Mouse (Mus musculus) hindbrain, embryonic 16.5 days (tissue): ENCODE measurements around the gene Ift88. TPM values are rescaled to one million over a fixed set of nuclear protein-coding genes. Genes with fewer than 3 reads are reported as not detected.
A peak's percentile ranks its signal among the peaks of the same experiment; 100 is the strongest.

Experiments used
- ATAC-seq: fragments of 200-750 bp; cut with Nextera tagmentation; 2 replicates; pipeline ENCODE4 v1.8.0; 2017; ENCODE audit warnings: moderate TSS enrichment, moderate library complexity
- H3K27ac ChIP-seq: fragments of 300-500 bp; sonication (generic); 2 replicates; pipeline ENCODE4 v1.5.1; 2014; ENCODE audit warnings: low read depth, mild to moderate bottlenecking, control low read depth, low read length, moderate library complexity
- H3K27me3 ChIP-seq: fragments of 300-500 bp; sonication (generic); replicated peaks from 2 replicates; pipeline ENCODE4 v1.6.1; 2014; ENCODE audit warnings: low read length; ENCODE audit not compliant: control insufficient read depth, insufficient read depth
- H3K36me3 ChIP-seq: fragments of 300-500 bp; sonication (generic); 2 replicates; pipeline ENCODE4 v1.6.1; 2014; ENCODE audit warnings: mild to moderate bottlenecking, low read length, moderate library complexity, mixed read lengths; ENCODE audit not compliant: control insufficient read depth, insufficient read depth
- H3K4me1 ChIP-seq: fragments of 300-500 bp; sonication (generic); 2 replicates; pipeline ENCODE4 v1.6.1; 2014; ENCODE audit warnings: low read depth, low read length; ENCODE audit not compliant: control insufficient read depth, insufficient read depth
- H3K4me2 ChIP-seq: fragments of 300-500 bp; sonication (generic); 2 replicates; pipeline ENCODE4 v1.6.1; 2014; ENCODE audit warnings: mild to moderate bottlenecking, low read length, control low read depth, moderate library complexity
- H3K4me3 ChIP-seq: fragments of 300-500 bp; sonication (generic); 2 replicates; pipeline ENCODE4 v1.5.1; 2014; ENCODE audit warnings: mild to moderate bottlenecking, low read length, control low read depth, moderate library complexity
- H3K9ac ChIP-seq: fragments of 300-500 bp; sonication (generic); 2 replicates; pipeline ENCODE4 v1.6.1; 2014; ENCODE audit warnings: low read depth, mild to moderate bottlenecking, control low read depth, low read length, moderate library complexity
- H3K9me3 ChIP-seq: fragments of 300-500 bp; sonication (generic); 2 replicates; pipeline ENCODE4 v1.6.1; 2014; ENCODE audit warnings: mild to moderate bottlenecking, low read length, moderate library complexity; ENCODE audit not compliant: control insufficient read depth
- WGBS: fragments of 180-500 bp; shearing (Covaris S2); extraction: QIAGEN DNeasy Blood & Tissue Kit; methylation state at CpG from one replicate; pipeline ENCODE4 v1.1.7; 2014; 5-methylcytosine and 5-hydroxymethylcytosine counted together
- polyA plus RNA-seq: library from polyadenylated mRNA; unstranded; fragments of >200 nt; fragmentation: Nextera tagmentation; extraction: Ambion mirVana; gene quantifications from 2 replicates; pipeline ENCODE4 v1.2.1, GENCODE M21; 2015

The Ift88 gene
- polyA plus RNA-seq, 1 experiment from 2014 or later, result 15.0 TPM

DNA sequence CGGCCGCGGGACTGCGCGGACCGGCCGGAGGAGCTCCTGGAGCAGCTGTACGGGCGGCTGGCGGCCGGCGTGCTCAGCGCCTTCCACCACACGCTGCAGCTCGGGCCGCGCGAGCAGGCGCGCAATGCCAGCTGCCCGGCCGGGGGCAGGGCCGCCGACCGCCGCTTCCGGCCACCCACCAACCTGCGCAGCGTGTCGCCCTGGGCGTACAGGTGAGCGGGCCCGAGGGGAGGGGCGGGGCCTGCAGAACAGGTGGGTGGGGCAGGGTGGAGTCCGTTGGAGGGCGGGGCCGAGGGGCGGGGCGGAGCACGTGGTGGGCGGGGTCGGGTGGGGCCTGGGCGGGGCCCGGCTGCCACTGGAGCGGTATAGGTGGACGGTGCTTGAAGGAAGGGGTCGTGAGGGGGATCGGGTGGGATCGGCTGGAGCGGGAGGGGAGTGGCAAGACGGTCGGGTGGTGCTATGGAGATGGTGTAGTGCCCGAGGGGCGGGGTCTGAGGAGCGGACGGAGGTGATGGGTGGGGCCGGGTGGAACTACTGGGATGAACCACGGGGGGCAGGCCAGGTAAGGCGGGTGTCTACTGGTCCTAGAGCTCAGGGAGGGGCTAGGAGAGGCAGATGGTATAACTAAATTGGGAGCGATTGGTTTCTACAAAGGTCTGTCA, 101.7 kb downstream of the Ift88 start:
- no peaks in the 10 kb centered on the region for H3K27me3 ChIP-seq
- under 1% methylated on average over 56 of the region's 60 CpGs for WGBS
- peak; percentile 88 for ATAC-seq
- H3K4me2 ChIP-seq, result peak overlapping the region; percentile 72
- H3K36me3 ChIP-seq, result no peaks in the 10 kb centered on the region
- H3K9me3 ChIP-seq, result no peaks in the 10 kb centered on the region
- H3K4me1 ChIP-seq, result peaks cover 17% of the 10 kb centered on the region
- H3K4me3 ChIP-seq, result peak overlapping the region; percentile 85
- peak overlapping the region; percentile 94 for H3K9ac ChIP-seq
- peak overlapping the region; percentile 80 for H3K27ac ChIP-seq

DNA sequence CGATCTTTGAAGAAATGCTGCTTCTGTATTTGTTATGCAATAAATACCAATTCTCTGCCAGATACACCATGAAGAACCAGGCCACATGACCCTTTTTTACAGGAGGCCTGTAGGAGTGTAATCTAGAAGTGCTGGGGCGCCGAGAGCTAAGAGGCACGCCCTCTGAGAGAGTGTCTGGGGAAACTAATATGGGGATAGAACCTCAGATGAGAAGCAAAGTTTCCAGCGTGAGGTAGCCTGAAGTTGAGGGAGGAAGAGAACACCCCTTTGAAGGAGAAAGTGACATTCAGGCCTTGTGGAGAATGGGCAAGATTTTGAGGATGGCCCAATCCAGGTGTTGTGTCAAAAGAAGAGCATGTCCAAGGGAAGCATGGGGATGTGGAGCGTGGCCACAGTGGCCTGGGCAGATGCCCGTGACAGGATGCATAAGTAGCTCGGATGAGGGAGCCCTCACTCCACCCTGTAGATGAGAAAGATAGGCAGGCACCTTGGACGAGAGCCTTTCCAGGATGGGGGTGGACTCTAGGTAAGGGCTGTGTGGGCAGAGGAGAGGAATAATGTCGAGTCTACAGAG, 102.3 kb downstream of the Ift88 start:
- Histone ChIP-seq H3K27me3 (no peaks in the 10 kb centered on the region), H3K9me3 (no peaks in the 10 kb centered on the region), H3K4me1 (peaks cover 17% of the 10 kb centered on the region), H3K4me2 (peak overlapping the region; percentile 72), H3K9ac (peak overlapping the region; percentile 94), H3K4me3 (peak overlapping the region; percentile 85), H3K27ac (no peak overlapping the region; the same call in 1 of the 2 replicates), H3K36me3 (no peaks in the 10 kb centered on the region)
- peak; percentile 41; the same call in 1 of the 2 replicates for ATAC-seq
- WGBS, result 56% methylated on average over 10 of the region's 10 CpGs

- no peak overlapping the region for H3K27ac ChIP-seq
- peaks cover 17% of the 10 kb centered on the region for H3K4me1 ChIP-seq
- no peak overlapping the region for H3K9ac ChIP-seq
- no peak overlapping the region for H3K4me3 ChIP-seq
- no peaks in the 10 kb centered on the region for H3K27me3 ChIP-seq
- no peaks in the 10 kb centered on the region for H3K36me3 ChIP-seq
- no peak overlapping the region for H3K4me2 ChIP-seq
- 41% methylated on average over 6 of the region's 7 CpGs for WGBS
- no peaks in the 10 kb centered on the region for H3K9me3 ChIP-seq
- ATAC-seq, result no peak
Measured at GRCm38 (mm10) chr14:57527122-57527521, 103.3 kb downstream of the Ift88 start.

- no peaks in the 10 kb centered on the region for H3K27me3 ChIP-seq
- no peak overlapping the region for H3K4me2 ChIP-seq
- ATAC-seq, result no peak
- H3K36me3 ChIP-seq, result no peaks in the 10 kb centered on the region
- no peaks in the 10 kb centered on the region for H3K9me3 ChIP-seq
- H3K9ac ChIP-seq, result no peak overlapping the region
- H3K4me1 ChIP-seq, result peaks cover 17% of the 10 kb centered on the region
- no peak overlapping the region for H3K4me3 ChIP-seq
- WGBS, result 58% methylated on average over 2 of the region's 2 CpGs
- no peak overlapping the region for H3K27ac ChIP-seq
Measured at GRCm38 (mm10) chr14:57527598-57527997, 103.7 kb downstream of the Ift88 start.

GRCm38 (mm10) chr14:57529086-57529785, 105.4 kb downstream of the Ift88 start:
- Histone ChIP-seq H3K4me2 (no peak overlapping the region), H3K9me3 (no peaks in the 10 kb centered on the region), H3K36me3 (no peaks in the 10 kb centered on the region), H3K27ac (no peak overlapping the region), H3K27me3 (no peaks in the 10 kb centered on the region), H3K4me1 (peaks cover 16% of the 10 kb centered on the region), H3K9ac (no peak overlapping the region), H3K4me3 (no peak overlapping the region)
- no peak for ATAC-seq
- WGBS, result 45% methylated on average over 10 of the region's 10 CpGs

- ATAC-seq, result no peak
- Histone ChIP-seq H3K27ac (no peak overlapping the region), H3K9ac (no peak overlapping the region), H3K9me3 (no peaks in the 10 kb centered on the region), H3K4me3 (no peak overlapping the region), H3K4me1 (peaks cover 19% of the 10 kb centered on the region), H3K36me3 (no peaks in the 10 kb centered on the region), H3K4me2 (no peak overlapping the region), H3K27me3 (no peaks in the 10 kb centered on the region)
- WGBS, result 71% methylated on average over 5 of the region's 5 CpGs
Measured at GRCm38 (mm10) chr14:57529786-57530515, 106.1 kb downstream of the Ift88 start.

DNA sequence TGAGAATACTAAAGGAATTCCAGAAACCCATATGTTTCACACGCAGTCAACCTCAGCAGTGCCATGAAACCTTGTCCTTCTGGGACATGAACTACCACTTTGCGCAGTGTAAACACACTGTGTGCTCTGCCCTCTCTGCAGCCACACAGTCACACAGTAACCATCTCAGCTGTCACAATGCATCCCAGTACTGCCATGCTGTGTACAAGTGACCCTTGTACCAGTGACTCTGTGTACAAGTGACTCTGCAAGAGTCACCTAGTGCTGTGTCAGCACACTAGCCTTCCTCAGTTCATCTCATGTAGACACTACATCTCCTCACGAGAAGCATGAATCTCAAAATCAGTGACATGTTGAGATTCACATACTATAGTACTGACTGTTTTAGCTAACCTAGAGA, 108.7 kb downstream of the Ift88 start:
- Histone ChIP-seq H3K4me3 (no peak overlapping the region), H3K27me3 (no peaks in the 10 kb centered on the region), H3K9ac (no peak overlapping the region), H3K27ac (no peak overlapping the region), H3K36me3 (no peaks in the 10 kb centered on the region), H3K4me1 (peaks cover 26% of the 10 kb centered on the region), H3K9me3 (no peaks in the 10 kb centered on the region), H3K4me2 (no peak overlapping the region)
- no peak for ATAC-seq
- 94% methylated on average over 3 of the region's 3 CpGs for WGBS

DNA sequence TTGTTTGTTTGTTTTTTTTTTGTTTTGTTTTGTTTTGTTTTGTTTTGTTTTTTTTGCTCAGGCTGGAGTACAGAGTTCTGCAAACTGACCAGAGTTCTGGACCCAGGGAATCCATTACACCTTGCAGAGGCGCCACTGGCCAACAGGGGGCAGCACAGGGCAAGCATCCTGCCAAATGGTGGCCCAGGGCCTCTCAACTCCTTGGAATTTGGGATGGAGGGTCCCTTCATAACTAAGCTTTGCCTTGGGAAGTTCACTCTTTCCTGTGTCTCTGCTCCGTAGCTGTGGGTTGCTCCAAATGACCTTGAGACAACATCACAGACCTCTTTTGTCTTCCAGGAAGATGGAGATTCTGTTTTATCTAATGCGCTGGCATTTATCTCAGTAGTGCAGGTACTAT, 109.4 kb downstream of the Ift88 start:
- no peak overlapping the region for H3K27ac ChIP-seq

DNA sequence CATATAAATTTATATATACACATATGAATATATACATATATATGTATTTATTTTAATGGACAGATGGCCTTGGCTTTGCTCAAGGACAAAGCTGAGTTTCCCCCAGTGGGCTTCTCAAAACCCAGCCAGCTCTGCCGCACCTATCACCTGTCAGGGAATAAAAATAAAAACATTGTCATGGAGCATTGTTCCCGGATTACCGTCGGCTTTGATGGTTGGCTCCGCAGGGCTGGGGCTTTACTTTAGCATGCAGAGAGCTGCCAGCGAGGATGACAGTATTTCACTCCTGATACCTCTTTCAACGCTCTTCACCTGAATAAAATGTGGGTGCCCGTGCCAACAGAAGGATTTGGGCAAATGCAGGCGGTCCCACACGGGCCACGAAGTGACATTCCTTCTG, 110.0 kb downstream of the Ift88 start:
- Histone ChIP-seq H3K36me3 (no peaks in the 10 kb centered on the region), H3K4me2 (no peak overlapping the region), H3K27me3 (no peaks in the 10 kb centered on the region), H3K4me3 (no peak overlapping the region), H3K9me3 (no peaks in the 10 kb centered on the region), H3K27ac (no peak overlapping the region), H3K9ac (no peak overlapping the region), H3K4me1 (peaks cover 30% of the 10 kb centered on the region)
- no peak for ATAC-seq
- WGBS, result 22% methylated on average over 11 of the region's 11 CpGs

More for the DNA sequence above, 109.4 kb downstream of the Ift88 start:
- H3K9me3 ChIP-seq, result no peaks in the 10 kb centered on the region
- no peak overlapping the region for H3K4me3 ChIP-seq
- no peak overlapping the region for H3K4me2 ChIP-seq
- H3K27me3 ChIP-seq, result no peaks in the 10 kb centered on the region
- no peaks in the 10 kb centered on the region for H3K36me3 ChIP-seq
- 39% methylated on average over 3 of the region's 3 CpGs for WGBS
- no peak for ATAC-seq
- H3K9ac ChIP-seq, result no peak overlapping the region
- peaks cover 30% of the 10 kb centered on the region for H3K4me1 ChIP-seq
